Comparison of ENCODE assay signal across 13 mouse cellular contexts in genomic region chr11:12415329-12415728, GRCm38 (mm10). TPM values are rescaled to one million over a fixed set of nuclear protein-coding genes. Genes with fewer than 3 reads are reported as not detected.
DNase-seq lines count a peak whose midpoint lies in the region; ATAC-seq lines count a peak whose summit lies in the region.
"Had no signal": no experiment of that assay in that cellular context is flagged by ENCODE, and none has a peak within 500 bp of the region (broad histone marks: within the 10 kb centered on the region; RNA-seq: fewer than 3 reads in every experiment).

No protein-coding gene starts in this region.

- no peak overlapping the region for H3K27ac ChIP-seq in forebrain, embryonic 12.5 days
- peak overlapping the region; percentile 32; the same call in 1 of the 2 replicates for H3K27ac ChIP-seq in midbrain, embryonic 11.5 days (ENCODE audit: low read depth, low read length)
- no peak overlapping the region for H3K27ac ChIP-seq in heart, embryonic 12.5 days (ENCODE audit: poor library complexity, severe bottlenecking)
- H3K27ac ChIP-seq: embryonic facial prominence, embryonic 13.5 days; macrophage had no signal

- ATAC-seq in forebrain, embryonic 12.5 days (ENCODE audit: low FRiP score) = peak; percentile 95
- peak; percentile 96 for ATAC-seq in midbrain, embryonic 11.5 days (ENCODE audit: low FRiP score)
- no peak for ATAC-seq in heart, embryonic 12.5 days (ENCODE audit: insufficient number of reproducible peaks, low FRiP score)
- no peak for ATAC-seq in cerebellum, adult (ENCODE audit: insufficient number of reproducible peaks, low FRiP score, low TSS enrichment)

- H3K36me3 ChIP-seq in forebrain, embryonic 12.5 days (replicated peaks) = no peaks in the 10 kb centered on the region
- no peaks in the 10 kb centered on the region for H3K36me3 ChIP-seq in midbrain, embryonic 11.5 days (ENCODE audit: control insufficient read depth, insufficient read depth, low read length)
- H3K36me3 ChIP-seq in heart, embryonic 12.5 days = no peaks in the 10 kb centered on the region
- H3K36me3 ChIP-seq: embryonic facial prominence, embryonic 13.5 days had no signal

- H3K4me1 ChIP-seq in forebrain, embryonic 12.5 days = peaks cover 6% of the 10 kb centered on the region; the same call in 1 of the 2 replicates
- peaks cover 2% of the 10 kb centered on the region; the same call in 1 of the 2 replicates for H3K4me1 ChIP-seq in midbrain, embryonic 11.5 days (ENCODE audit: control insufficient read depth, insufficient read depth, low read length)
- peaks cover 9% of the 10 kb centered on the region for H3K4me1 ChIP-seq in heart, embryonic 12.5 days (replicated peaks)
- H3K4me1 ChIP-seq: embryonic facial prominence, embryonic 13.5 days had no signal

- H3K4me3 ChIP-seq in forebrain, embryonic 12.5 days (replicated peaks) = no peak overlapping the region
- H3K4me3 ChIP-seq in midbrain, embryonic 11.5 days (ENCODE audit: low read depth, low read length) = no peak overlapping the region
- H3K4me3 ChIP-seq in heart, embryonic 12.5 days = no peak overlapping the region
- H3K4me3 ChIP-seq: embryonic facial prominence, embryonic 13.5 days had no signal

- H3K4me2 ChIP-seq in forebrain, embryonic 12.5 days = no peak overlapping the region
- H3K4me2 ChIP-seq in midbrain, embryonic 11.5 days = no peak overlapping the region
- H3K4me2 ChIP-seq in heart, embryonic 12.5 days = no peak overlapping the region
- H3K4me2 ChIP-seq: embryonic facial prominence, embryonic 13.5 days had no signal

- peak; percentile 45 for DNase-seq in ovary, postnatal 36 days (ENCODE audit: low spot score)
- DNase-seq in ovary, postnatal 10 days (ENCODE audit: low spot score) = no peak
- peak; percentile 98 for DNase-seq in midbrain, embryonic 11.5 days (ENCODE audit: low spot score, missing footprints)
- DNase-seq in cerebellum, postnatal 14 days = no peak
- DNase-seq: adrenal gland, postnatal 36 days; heart, adult 18-20 months; kidney, adult 11 months; thymus, postnatal 36 days had no signal

- no peaks in the 10 kb centered on the region for H3K9me3 ChIP-seq in forebrain, embryonic 12.5 days
- H3K9me3 ChIP-seq in midbrain, embryonic 11.5 days (ENCODE audit: control insufficient read depth, low read length) = no peaks in the 10 kb centered on the region
- H3K9me3 ChIP-seq in heart, embryonic 12.5 days (replicated peaks) = no peaks in the 10 kb centered on the region
- H3K9me3 ChIP-seq: embryonic facial prominence, embryonic 13.5 days had no signal

- 17% methylated on average over 3 of the region's 3 CpGs for WGBS in forebrain, embryonic 12.5 days
- 26% methylated on average over 3 of the region's 3 CpGs for WGBS in midbrain, embryonic 11.5 days
- WGBS in heart, embryonic 12.5 days = 74% methylated on average over 3 of the region's 3 CpGs

- H3K27me3 ChIP-seq in forebrain, embryonic 12.5 days = no peaks in the 10 kb centered on the region
- H3K27me3 ChIP-seq in midbrain, embryonic 11.5 days (ENCODE audit: control insufficient read depth, insufficient read depth, low read length) = no peaks in the 10 kb centered on the region
- no peaks in the 10 kb centered on the region for H3K27me3 ChIP-seq in heart, embryonic 12.5 days (replicated peaks)
- H3K27me3 ChIP-seq: embryonic facial prominence, embryonic 13.5 days had no signal

- no peak overlapping the region for H3K9ac ChIP-seq in forebrain, embryonic 12.5 days
- no peak overlapping the region for H3K9ac ChIP-seq in midbrain, embryonic 11.5 days (ENCODE audit: low read length)
- H3K9ac ChIP-seq in heart, embryonic 12.5 days = no peak overlapping the region
- H3K9ac ChIP-seq: embryonic facial prominence, embryonic 13.5 days had no signal

RNA-seq across cellular contexts. Expression of gene Cobl, which starts 49.4 kb away (rescaled TPM):
- 2.8 and 3.2 TPM in 2 replicates for polyA plus RNA-seq in forebrain, embryonic 12.5 days (2016; fragmentation: Nextera tagmentation; extraction: Ambion mirVana)
- polyA plus RNA-seq in midbrain, embryonic 11.5 days (2014; fragmentation: Nextera tagmentation; extraction: Ambion mirVana) = 1.6 and 3.4 TPM in 2 replicates
- 34.8 and 39.4 TPM in 2 replicates for polyA plus RNA-seq in heart, embryonic 12.5 days (2016; fragmentation: Nextera tagmentation; extraction: Ambion mirVana)
- polyA plus RNA-seq: macrophage had no signal

Comparison
In these comparisons a context has a peak if more than half of its experiments do, and no peak if none do; other contexts are left out.
1. DNase-seq: peak in ovary, postnatal 36 days (single experiment) and midbrain, embryonic 11.5 days (single experiment); none in ovary, postnatal 10 days (single experiment) and cerebellum, postnatal 14 days (0 of 2).
2. ATAC-seq: peak in forebrain, embryonic 12.5 days (single experiment) and midbrain, embryonic 11.5 days (single experiment); none in heart, embryonic 12.5 days (single experiment) and cerebellum, adult (single experiment).